Mouse (Mus musculus) testis, postnatal 14 days (tissue): ENCODE measurements around the gene Tmem121b.
A peak's percentile ranks its signal among the peaks of the same experiment; 100 is the strongest.

Experiments
- DNase-seq: peaks from one replicate; pipeline ENCODE4 v3.0.0; 2021; ENCODE audit warnings: low spot score

The Tmem121b gene

DNA sequence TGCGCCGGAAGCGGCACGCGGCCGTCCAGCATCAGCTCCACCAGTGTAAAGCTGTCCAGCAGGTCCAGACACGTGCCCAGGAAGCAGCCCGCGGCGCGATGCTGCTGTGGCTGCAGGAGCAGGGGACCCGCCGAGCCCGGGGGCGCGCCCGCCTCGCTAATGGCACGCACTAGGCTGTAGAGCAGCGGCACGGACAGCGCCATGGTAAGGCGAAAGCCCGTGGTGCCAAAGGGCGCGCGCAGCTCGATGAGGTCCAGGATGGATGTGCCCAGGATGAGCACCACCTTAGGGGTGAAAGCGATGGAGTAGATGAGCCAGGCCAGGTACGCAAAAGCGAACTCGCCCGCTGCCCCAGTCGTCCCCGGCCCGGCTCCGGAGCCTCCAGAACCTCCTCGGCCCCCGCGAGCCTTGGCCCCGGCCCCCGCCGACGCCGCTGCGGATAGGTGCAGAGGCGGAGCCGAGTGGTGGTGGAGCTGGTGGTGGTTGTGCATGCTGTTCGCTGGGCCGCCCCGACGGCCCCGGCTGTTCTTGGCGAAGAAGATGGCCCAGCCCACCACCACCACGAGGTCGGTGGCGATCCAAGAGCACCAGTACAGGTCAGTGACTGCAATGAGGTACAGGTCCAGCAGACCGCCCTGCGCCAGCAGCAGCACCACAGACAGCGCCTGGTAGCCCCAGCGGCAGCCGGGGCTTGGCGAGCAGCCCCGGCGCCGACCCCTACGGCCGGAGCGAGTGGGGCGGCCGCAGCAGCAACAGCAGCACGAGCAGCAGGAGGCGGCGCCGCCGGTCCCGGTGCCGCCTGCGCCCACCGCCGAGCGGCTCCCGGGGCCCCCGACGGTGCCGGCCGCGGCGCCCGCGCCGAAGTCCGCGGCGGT is 871 bp downstream of the Tmem121b start:
- peak; percentile 28 for DNase-seq

- no peak for DNase-seq
Observed at GRCm38 (mm10) chr6:120491862-120492498, 1.6 kb downstream of the Tmem121b start.

DNA sequence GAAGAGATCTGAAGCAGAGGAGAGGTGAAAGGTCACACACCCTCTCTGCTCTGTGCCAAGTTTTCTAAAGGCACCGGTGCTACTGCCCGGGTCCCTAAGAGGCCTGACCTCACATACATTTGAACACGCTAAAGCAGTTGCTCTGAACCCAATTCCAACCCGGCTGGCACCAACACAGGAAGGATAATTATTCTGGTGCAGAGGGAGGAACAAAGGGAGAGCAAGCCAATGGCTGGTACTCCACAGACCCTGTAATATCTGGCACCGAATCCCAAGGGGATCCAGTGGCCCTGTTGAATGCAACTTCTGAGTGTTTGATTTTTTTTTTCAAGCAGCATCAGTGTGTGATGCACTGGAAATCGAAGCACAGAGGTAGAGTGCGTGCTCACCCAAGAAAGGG is 2.5 kb downstream of the Tmem121b start:
- no peak for DNase-seq

GRCm38 (mm10) chr6:120489461-120489860 is 4.1 kb downstream of the Tmem121b start:
- no peak for DNase-seq

DNA sequence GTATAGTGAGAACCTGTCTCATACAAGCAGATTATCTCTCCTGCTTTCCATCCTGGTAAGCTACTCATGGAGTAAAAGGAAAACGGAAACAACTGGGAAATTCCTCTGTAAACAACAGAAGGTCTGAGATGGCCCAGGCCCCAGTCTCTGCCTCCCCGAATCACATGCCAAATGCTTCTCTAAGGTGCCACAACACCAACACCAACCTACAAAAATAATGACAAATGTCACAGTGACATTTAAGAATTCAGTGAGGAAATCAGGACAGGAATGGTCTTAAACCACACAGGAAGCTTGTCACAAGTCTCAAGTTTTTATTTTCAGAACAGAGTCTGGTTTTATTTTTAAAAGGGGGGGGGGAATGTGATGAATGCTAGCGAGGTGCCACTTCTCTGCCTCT is 5.0 kb downstream of the Tmem121b start:
- no peak for DNase-seq

DNA sequence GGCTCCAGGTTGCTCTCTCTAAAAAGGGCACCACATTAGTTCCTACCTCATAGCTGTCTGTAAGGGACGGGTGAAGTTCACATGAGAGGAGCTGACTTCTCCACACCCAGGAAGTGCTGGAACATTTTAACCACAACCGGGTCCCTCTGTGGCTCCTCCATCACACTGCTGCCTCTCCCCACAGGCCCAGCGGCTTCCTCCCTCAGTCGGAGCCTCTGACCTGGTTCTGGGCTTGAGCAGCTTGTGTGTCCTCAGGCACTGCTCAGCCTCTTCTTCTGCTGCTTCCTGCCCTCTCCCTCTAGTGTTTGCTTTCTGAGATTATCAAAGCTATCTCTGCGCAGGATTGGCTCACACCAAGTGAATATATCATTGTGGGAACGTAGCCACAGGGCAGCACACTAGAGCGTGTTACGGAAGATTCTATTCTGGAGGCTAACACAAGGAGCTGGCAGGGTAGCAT is 7.5 kb downstream of the Tmem121b start:
- DNase-seq, result no peak

- DNase-seq, result no peak
Observed at GRCm38 (mm10) chr6:120485038-120485437, 8.6 kb downstream of the Tmem121b start.

GRCm38 (mm10) chr6:120483211-120483626 is 10.4 kb downstream of the Tmem121b start:
- no peak for DNase-seq

GRCm38 (mm10) chr6:120482756-120483155 is 10.9 kb downstream of the Tmem121b start:
- no peak for DNase-seq

- no peak for DNase-seq
Observed at GRCm38 (mm10) chr6:120482021-120482420, 11.6 kb downstream of the Tmem121b start.

- no peak for DNase-seq
Observed at GRCm38 (mm10) chr6:120481538-120481937, 12.1 kb downstream of the Tmem121b start.

GRCm38 (mm10) chr6:120480361-120480760 is 13.2 kb downstream of the Tmem121b start:
- no peak for DNase-seq

DNA sequence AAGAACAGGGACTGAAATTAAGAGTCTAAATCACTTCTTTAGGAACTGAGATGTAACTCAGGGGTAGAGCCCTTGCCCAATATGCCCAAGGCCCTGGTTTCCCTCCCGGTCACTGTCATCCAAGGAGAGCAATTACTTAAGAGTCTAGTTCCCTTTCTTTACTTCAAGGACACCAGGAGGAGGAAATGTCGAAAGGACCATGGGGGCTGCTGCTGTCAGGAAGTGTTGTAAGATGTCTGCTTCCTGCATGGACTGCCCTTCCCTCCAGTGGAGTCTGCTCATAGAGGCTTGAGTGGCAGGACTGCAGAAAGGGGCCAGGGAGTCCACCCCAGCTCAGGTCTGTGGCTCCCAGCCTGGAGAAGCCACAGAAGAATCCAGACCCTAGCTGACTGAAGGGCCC is 14.3 kb downstream of the Tmem121b start:
- DNase-seq, result no peak

GRCm38 (mm10) chr6:120475288-120475687 is 18.3 kb downstream of the Tmem121b start:
- no peak for DNase-seq

GRCm38 (mm10) chr6:120473427-120473826 is 20.2 kb downstream of the Tmem121b start:
- DNase-seq, result no peak

DNA sequence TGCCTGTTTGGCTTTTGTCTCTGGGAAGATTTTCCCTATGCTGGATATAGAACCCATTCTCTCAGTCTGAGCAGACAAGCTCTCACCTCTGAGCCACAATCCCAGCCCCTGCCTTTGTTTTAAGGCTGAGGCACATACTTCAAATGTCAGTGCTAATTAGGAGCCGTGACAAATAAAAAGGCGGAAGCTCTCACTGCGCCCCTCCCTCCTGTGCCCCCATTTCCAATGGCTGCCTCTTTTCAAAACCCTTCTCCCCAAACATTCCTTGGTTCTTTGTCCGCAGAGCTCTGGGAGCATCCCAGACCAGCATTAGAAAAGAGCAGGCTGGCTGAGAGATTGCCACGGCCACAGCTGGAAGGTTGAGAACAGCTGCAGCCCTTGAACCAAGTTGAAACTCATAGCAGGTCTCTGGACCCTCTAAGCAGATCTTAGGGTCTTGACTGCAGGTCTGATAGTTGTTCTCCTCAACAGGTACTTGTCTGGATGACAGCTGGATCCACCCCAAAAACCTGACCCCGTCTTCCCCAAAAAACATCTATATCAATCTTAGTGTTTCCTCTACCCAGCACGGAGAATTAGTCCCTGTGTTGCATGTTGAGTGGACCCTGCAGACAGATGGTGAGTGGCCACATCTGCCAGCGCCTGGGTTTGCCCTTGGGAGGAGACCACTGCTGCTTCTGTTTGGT is 21.0 kb downstream of the Tmem121b start:
- DNase-seq, result no peak

DNA sequence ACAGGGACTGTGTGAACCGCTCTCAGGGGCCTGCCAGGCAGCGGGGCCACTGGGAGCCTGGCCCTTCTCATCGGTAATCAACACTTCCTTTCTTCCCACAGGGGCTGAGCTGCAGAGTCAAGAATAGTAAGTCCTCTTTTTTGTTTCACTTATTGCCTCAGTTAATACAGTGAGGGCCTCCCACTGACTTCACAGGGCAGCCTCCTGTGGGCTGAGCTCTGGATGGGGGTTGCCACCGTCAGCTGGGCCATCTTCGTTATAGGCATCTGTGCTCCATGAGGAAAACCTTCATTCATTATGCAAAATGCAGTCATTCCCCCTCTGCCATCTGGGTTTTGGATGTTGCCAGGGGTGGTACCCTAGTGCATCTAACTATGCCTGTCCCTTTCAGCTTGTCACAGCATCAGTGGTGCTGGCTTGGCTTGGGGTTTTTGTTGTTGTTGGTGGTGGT is 21.6 kb downstream of the Tmem121b start:
- no peak for DNase-seq

DNA sequence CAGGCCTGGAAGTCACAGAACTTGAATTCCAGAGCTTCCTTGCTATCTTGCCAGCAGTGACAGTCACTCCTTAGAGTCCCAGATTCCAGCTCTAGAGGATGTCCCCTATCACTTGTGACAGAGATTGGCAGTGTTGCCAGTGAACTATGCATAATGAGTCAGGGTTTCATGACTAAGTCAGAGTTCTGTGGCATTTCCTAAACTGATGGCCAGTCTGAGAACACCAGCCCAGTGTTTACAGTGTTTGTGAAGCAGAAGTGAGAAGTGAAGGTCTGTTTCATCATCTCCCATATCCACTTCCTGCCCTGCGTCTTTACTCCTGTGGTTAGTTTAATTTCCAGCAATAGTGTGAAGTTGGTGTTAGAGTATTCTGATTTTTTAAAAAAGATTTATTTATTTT is 22.9 kb downstream of the Tmem121b start:
- no peak for DNase-seq

- DNase-seq, result no peak
Observed at GRCm38 (mm10) chr6:120469770-120470169, 23.8 kb downstream of the Tmem121b start.

- DNase-seq, result no peak
Observed at GRCm38 (mm10) chr6:120469268-120469667, 24.3 kb downstream of the Tmem121b start.

GRCm38 (mm10) chr6:120468259-120468658 is 25.3 kb downstream of the Tmem121b start:
- no peak for DNase-seq

DNA sequence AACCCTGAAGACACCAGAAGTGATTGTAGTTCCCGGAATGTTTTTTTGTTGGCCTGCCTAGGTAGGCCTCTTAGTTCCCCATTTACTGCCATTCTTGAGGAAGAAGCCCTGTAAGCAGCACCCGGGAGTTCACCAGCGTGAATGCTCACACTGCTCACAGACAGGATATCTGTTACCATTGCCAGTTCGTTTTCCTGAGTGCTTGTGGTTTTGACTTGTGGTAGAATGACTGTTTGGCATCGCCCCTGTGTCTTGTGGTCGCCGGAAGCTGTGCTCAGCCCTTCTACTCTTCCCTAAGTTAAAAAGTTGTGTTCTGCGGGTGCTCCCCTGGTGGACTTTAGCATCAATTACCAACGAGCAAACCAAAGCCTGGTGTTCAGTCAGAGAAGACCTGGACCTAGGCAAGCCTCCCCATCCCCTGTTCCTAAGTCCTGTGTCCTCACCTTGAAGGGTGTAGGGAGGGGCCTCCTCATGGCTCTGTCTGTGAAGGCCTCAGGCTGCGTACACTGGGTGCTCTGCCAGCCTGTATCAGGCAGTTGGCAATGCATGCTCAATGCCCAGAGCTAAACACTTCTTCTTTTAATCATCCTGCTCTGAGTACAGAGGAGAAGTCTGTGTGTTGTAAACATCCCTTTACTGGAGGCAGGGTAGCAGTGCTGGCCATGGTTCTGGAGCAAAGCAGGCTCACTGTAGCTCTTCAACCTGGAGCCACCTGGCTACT is 26.8 kb downstream of the Tmem121b start:
- DNase-seq, result no peak
